Mouse (Mus musculus): ENCODE data around the gene Cd96. TPM values are rescaled to one million over a fixed set of nuclear protein-coding genes. Genes with fewer than 3 reads are reported as not detected.

Gene Cd96
- total and polyA plus RNA-seq, 3 experiments: not detected

DNA sequence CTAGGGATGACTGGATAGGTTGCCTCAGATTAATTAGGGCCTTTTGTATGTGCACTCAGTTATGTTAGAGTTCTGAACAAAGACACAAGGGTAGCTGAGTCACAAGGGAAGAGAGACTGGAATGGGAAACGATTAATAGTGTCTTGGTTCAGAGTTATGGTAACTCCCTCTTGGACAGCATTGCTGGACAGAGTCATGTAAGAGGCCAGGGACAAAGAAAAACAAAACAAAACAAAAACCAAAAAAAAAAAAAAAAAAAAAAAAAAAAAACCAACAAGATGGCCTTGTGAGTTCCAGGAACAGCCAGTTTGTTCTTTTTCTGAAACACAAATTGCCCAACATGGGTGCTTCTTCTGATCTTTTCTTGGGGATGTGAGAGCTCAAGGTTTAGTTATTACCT, 133.8 kb downstream of the Cd96 start:
- no peaks in the 10 kb centered on the region for H3K36me3 ChIP-seq (ENCODE audit: control insufficient read depth in 1 of 2, insufficient read depth in 2 of 2, low read length in 2 of 2)
- no peaks in the 10 kb centered on the region for H3K9me3 ChIP-seq (replicated peaks; ENCODE audit: insufficient read depth, low read length)
- no peaks in the 10 kb centered on the region for H3K4me1 ChIP-seq (ENCODE audit: control insufficient read depth in 1 of 2, insufficient read depth in 2 of 2, low read length in 2 of 2)
- H3K27ac ChIP-seq (ENCODE audit: control insufficient read depth, low read depth, low read length): no peak overlapping the region
- no peak overlapping the region for H3K9ac ChIP-seq (ENCODE audit: control insufficient read depth, low read depth, low read length, poor library complexity, severe bottlenecking)
- DNase-seq (ENCODE audit: low read depth, low spot score): no peak
- TF ChIP-seq MXI1 (IDR thresholded peaks at IDR 0.05; ENCODE audit: low read depth, low read length) (no peak), GABPA (IDR thresholded peaks at IDR 0.05; ENCODE audit: low read depth, low read length) (no peak), SMC3 (IDR thresholded peaks at IDR 0.05; ENCODE audit: low read depth, low read length) (no peak), TCF12 (IDR thresholded peaks at IDR 0.05; ENCODE audit: low read depth, low read length) (no peak), UBTF (IDR thresholded peaks at IDR 0.05; ENCODE audit: borderline replicate concordance, insufficient read depth, low read depth, low read length) (no peak), ZMIZ1 (IDR thresholded peaks at IDR 0.05; ENCODE audit: low read depth, low read length) (no peak), TBP (IDR thresholded peaks at IDR 0.05; ENCODE audit: low read depth, low read length) (no peak), ZKSCAN1 (IDR thresholded peaks at IDR 0.05; ENCODE audit: low read depth, low read length) (no peak)
- H3K79me2 ChIP-seq (ENCODE audit: control insufficient read depth, insufficient read depth, low read length, poor library complexity): no peaks in the 10 kb centered on the region
- H3K4me3 ChIP-seq (ENCODE audit: control insufficient read depth in 1 of 2, insufficient read depth in 1 of 2, low read depth in 2 of 2, low read length in 2 of 2): no peak overlapping the region
- H3K27me3 ChIP-seq (ENCODE audit: control insufficient read depth in 1 of 2, insufficient read depth in 2 of 2, low read length in 2 of 2): no peaks in the 10 kb centered on the region

Other genes starting within 250 kb of the Cd96 start
- not detected in 2 replicates for gene Phldb2, start 166.7 kb downstream of the Cd96 start, total RNA-seq (2012; rRNA removed)
- gene Phldb2, start 166.7 kb downstream of the Cd96 start, polyA plus RNA-seq (2012; ENCODE audit: insufficient read depth in 1 of 2, insufficient read length in 2 of 2, low read depth in 1 of 2, low replicate concordance in 2 of 2, missing spikeins in 1 of 2): not detected
- not detected in 2 replicates for gene Plcxd2, start 110.0 kb downstream of the Cd96 start, total RNA-seq (2012; rRNA removed)
- gene Plcxd2, start 110.0 kb downstream of the Cd96 start, polyA plus RNA-seq (2012; ENCODE audit: insufficient read depth in 1 of 2, insufficient read length in 2 of 2, low read depth in 1 of 2, low replicate concordance in 2 of 2, missing spikeins in 1 of 2): not detected
- 22.3 and 27.6 TPM in 2 replicates for gene Gm4737, start 34.8 kb upstream of the Cd96 start, total RNA-seq (2012; rRNA removed)
- 100 to 1,000 TPM; 103 to 124 TPM for gene Gm4737, start 34.8 kb upstream of the Cd96 start, polyA plus RNA-seq (2012; ENCODE audit: insufficient read depth in 1 of 2, insufficient read length in 2 of 2, low read depth in 1 of 2, low replicate concordance in 2 of 2, missing spikeins in 1 of 2)

All from MEL (cell line).